Mouse (Mus musculus) heart, embryonic 10.5 days (tissue): Measurements from ENCODE around the gene Ocln. TPM values are rescaled to one million over a fixed set of nuclear protein-coding genes. Genes with fewer than 3 reads are reported as not detected.

Experiments used
- DNase-seq: peaks from one replicate; pipeline ENCODE4 v3.0.0-alpha.2; 2017; ENCODE audit warnings: low spot score
- H3K27ac ChIP-seq: fragments of 300-500 bp; sonication (generic); 2 replicates; pipeline ENCODE4 v1.5.1; 2016; ENCODE audit warnings: mild to moderate bottlenecking
- H3K27me3 ChIP-seq: fragments of 300-500 bp; sonication (generic); 2 replicates; pipeline ENCODE4 v1.6.1; 2016; ENCODE audit warnings: mild to moderate bottlenecking; ENCODE audit not compliant: poor library complexity, insufficient read depth, severe bottlenecking
- H3K36me3 ChIP-seq: fragments of 300-500 bp; sonication (generic); 2 replicates; pipeline ENCODE4 v1.6.1; 2016; ENCODE audit warnings: mild to moderate bottlenecking, moderate library complexity
- H3K4me1 ChIP-seq: fragments of 300-500 bp; sonication (generic); 2 replicates; pipeline ENCODE4 v1.6.1; 2016; ENCODE audit warnings: mild to moderate bottlenecking
- H3K4me3 ChIP-seq: fragments of 300-500 bp; sonication (generic); 2 replicates; pipeline ENCODE4 v1.5.1; 2016; ENCODE audit warnings: mild to moderate bottlenecking, moderate library complexity
- H3K9me3 ChIP-seq: fragments of 300-500 bp; sonication (generic); 2 replicates; pipeline ENCODE4 v1.6.1; 2016; ENCODE audit warnings: mild to moderate bottlenecking, moderate library complexity
- WGBS: fragments of 180-500 bp; shearing (Covaris S2); methylation state at CpG from one replicate; pipeline ENCODE4 v1.1.7; 2016; 5-methylcytosine and 5-hydroxymethylcytosine counted together
- polyA plus RNA-seq: library from polyadenylated mRNA; unstranded; fragments of >200 nt; fragmentation: Nextera tagmentation; extraction: Ambion mirVana; gene quantifications from 2 replicates; pipeline ENCODE4 v1.2.1, GENCODE M21; 2016

Gene Ocln
- polyA plus RNA-seq, 1 experiment from 2014 or later: 4.8 TPM

DNA sequence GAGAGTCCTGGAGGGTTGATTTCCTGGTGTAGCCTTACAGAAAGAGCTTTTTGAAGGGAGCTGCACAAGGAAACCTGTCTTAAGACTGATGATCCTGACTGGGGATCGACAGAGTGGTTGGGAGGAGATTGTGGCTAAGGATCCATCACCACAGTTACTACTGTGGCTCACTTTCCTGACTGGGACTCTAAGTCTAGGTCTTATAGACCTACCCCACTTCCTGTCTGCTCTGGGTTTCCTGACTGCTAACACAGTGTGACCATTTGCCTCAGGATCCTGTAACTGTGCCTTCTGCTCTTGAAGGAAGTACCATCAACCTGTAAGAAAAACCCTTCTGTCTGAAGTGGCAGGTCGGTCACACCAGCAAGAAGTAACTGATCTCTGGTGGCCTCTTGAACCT lies 18.2 kb upstream of the Ocln start:
- WGBS: 47% methylated on average over 2 of the region's 2 CpGs
- DNase-seq: no peak
- Histone ChIP-seq H3K4me1 (no peaks in the 10 kb centered on the region), H3K27me3 (no peaks in the 10 kb centered on the region), H3K9me3 (no peaks in the 10 kb centered on the region), H3K4me3 (no peak overlapping the region), H3K36me3 (no peaks in the 10 kb centered on the region), H3K27ac (no peak overlapping the region)

DNA sequence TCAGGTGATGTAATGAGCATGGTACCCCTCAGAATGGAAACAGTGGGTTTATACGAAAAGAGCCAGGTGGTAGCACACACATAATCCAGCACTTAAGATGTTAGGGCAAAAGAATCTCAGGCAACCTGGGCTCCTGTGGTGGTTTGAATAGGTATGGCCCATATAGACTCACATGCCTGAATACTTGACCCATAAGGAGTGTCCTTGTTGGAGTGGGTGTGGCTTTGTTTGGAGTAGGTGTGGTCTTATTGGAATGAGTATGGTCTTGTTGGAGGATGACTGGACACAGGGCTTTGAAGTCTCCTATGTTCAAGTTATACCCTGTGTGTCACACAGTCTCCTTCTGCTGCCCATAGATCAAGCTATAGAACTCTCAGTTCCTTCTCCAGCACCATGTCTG lies 15.8 kb upstream of the Ocln start:
- no peaks in the 10 kb centered on the region for H3K9me3 ChIP-seq
- no peak overlapping the region for H3K27ac ChIP-seq
- no peaks in the 10 kb centered on the region for H3K27me3 ChIP-seq
- no peak overlapping the region for H3K4me3 ChIP-seq
- DNase-seq: no peak
- no peaks in the 10 kb centered on the region for H3K36me3 ChIP-seq
- no peaks in the 10 kb centered on the region for H3K4me1 ChIP-seq
- 89% methylated on average over 1 of the region's 1 CpGs for WGBS

DNA sequence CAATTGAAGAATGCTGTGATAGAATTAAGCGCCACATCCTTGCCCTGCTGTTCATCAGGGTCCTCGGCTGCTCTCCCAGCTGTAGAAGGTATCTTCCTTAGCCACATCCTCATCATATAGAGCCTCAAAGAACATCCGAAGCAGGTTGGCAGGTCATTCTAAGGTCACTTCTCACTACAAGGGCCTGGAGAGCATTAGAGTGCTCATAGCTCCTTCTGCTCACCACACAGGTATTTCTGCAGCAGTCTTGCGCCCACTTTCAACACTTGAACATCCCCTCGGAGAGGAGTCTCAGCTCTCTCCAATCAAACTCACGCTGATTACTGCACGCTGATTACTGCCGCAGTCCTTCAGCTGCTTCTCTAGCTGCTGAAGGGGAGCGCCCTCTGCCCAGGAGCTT lies 6.9 kb upstream of the Ocln start:
- Histone ChIP-seq H3K9me3 (no peaks in the 10 kb centered on the region), H3K4me3 (no peak overlapping the region), H3K27me3 (peaks cover under 1% of the 10 kb centered on the region; the same call in 1 of the 2 replicates), H3K4me1 (no peaks in the 10 kb centered on the region), H3K27ac (no peak overlapping the region), H3K36me3 (no peaks in the 10 kb centered on the region)
- DNase-seq: no peak
- 58% methylated on average over 9 of the region's 9 CpGs for WGBS

DNA sequence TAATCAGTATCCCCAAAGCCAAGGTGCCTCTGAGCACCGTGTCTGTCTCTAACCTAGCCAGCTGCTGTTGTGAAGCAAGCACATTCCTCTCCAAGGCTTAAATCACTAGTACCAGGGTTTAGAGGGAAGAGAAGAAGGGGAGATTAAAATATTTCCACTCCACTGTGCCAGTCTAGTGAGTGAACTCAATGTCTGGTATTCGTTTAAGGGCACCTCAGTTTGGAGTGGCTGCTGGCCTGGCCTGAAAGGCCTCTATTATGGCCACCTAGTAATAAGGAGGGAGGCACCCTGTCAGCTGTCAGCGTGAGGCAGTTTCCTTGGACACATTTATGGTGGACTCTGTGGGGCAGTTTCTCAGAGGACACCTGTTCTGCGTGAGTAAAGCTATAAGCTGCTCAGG lies 4.5 kb upstream of the Ocln start:
- H3K4me1 ChIP-seq: peaks cover 11% of the 10 kb centered on the region
- DNase-seq: no peak
- WGBS: 62% methylated on average over 4 of the region's 4 CpGs
- no peaks in the 10 kb centered on the region for H3K36me3 ChIP-seq
- no peak overlapping the region for H3K27ac ChIP-seq
- H3K9me3 ChIP-seq: no peaks in the 10 kb centered on the region
- peaks cover 25% of the 10 kb centered on the region for H3K27me3 ChIP-seq
- H3K4me3 ChIP-seq: no peak overlapping the region

DNA sequence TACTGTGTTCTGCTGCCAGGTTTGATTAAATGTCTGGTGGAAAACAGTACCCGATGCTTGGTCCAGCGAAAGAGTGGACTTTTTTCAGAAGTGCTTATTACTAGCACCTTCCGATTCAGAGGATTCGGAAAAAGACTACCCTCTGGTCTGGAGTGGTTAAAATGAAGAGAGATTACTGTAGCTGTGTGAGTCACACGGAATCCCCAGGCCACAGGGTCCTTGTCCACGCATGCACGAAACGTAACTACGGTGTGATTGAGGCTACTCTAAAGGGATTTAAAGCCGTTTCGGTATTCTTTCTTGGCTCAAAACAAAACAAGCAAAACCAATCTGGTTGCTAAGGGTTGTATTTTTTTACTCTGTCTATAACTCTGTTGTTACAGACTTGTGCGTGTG lies 522 bp upstream of the Ocln start:
- WGBS: 9% methylated on average over 12 of the region's 12 CpGs
- Histone ChIP-seq H3K4me3 (peak overlapping the region; percentile 87), H3K27ac (peak overlapping the region; percentile 77; the same call in 1 of the 2 replicates), H3K36me3 (no peaks in the 10 kb centered on the region), H3K4me1 (peaks cover 19% of the 10 kb centered on the region), H3K27me3 (peaks cover 52% of the 10 kb centered on the region), H3K9me3 (no peaks in the 10 kb centered on the region)
- no peak for DNase-seq

GRCm38 (mm10) chr13:100552009-100552368 lies 529 bp downstream of the Ocln start:
- Histone ChIP-seq H3K27me3 (peaks cover 52% of the 10 kb centered on the region), H3K4me1 (peaks cover 19% of the 10 kb centered on the region), H3K9me3 (no peaks in the 10 kb centered on the region), H3K4me3 (peak overlapping the region; percentile 87), H3K27ac (peak overlapping the region; percentile 77), H3K36me3 (no peaks in the 10 kb centered on the region)
- DNase-seq: no peak
- WGBS: under 1% methylated on average over 35 of the region's 35 CpGs

GRCm38 (mm10) chr13:100551371-100552008 lies 1.0 kb downstream of the Ocln start:
- WGBS: under 1% methylated on average over 41 of the region's 41 CpGs
- Histone ChIP-seq H3K4me3 (peak overlapping the region; percentile 87), H3K4me1 (peaks cover 19% of the 10 kb centered on the region), H3K27ac (peak overlapping the region; percentile 77), H3K36me3 (no peaks in the 10 kb centered on the region), H3K9me3 (no peaks in the 10 kb centered on the region), H3K27me3 (peaks cover 52% of the 10 kb centered on the region)
- no peak for DNase-seq

DNA sequence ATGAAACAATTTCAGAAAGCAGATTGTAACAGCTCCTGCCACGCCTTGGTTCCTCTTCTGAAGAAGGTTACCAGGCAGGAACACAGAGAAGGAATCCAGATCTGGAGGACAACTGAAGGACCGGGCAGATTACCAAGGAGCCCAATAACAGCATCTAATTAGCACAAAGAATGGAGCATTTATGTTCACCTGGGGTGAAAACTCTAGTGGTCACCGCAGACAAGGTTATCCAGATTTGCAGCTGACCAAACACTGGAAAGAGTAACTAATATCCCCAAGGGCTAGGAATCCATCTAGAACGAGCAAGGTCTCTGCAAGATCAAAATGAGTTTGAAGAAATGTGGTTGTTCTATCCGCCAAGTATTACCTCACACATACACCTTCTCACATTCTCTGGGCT lies 5.2 kb downstream of the Ocln start:
- DNase-seq: no peak
- Histone ChIP-seq H3K36me3 (no peaks in the 10 kb centered on the region), H3K9me3 (no peaks in the 10 kb centered on the region), H3K4me3 (no peak overlapping the region), H3K4me1 (peaks cover 11% of the 10 kb centered on the region), H3K27me3 (peaks cover 30% of the 10 kb centered on the region), H3K27ac (no peak overlapping the region)
- WGBS: 84% methylated on average over 5 of the region's 5 CpGs

DNA sequence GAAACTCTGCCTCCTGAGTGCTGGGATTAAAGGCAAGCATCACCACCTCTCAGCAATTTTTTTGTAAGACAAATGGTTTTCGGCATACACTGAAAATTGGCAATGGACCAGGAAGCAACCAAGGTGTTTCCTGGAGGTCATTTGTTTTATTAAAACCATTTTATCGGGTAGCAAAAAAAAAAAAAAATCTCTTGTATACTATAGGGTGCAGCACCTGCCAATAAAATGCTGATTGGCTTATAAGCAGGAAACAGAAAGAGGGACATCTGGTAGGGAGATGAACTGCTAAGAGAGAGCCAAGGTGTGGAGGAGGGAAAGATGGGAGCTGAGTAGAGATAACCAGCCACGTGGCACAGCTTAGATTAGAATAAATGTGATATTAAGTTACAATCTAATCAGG lies 7.0 kb downstream of the Ocln start:
- H3K27me3 ChIP-seq: peaks cover 13% of the 10 kb centered on the region
- 75% methylated on average over 3 of the region's 3 CpGs for WGBS
- H3K36me3 ChIP-seq: no peaks in the 10 kb centered on the region
- no peak overlapping the region for H3K27ac ChIP-seq
- H3K9me3 ChIP-seq: no peaks in the 10 kb centered on the region
- DNase-seq: no peak
- no peaks in the 10 kb centered on the region for H3K4me1 ChIP-seq
- H3K4me3 ChIP-seq: no peak overlapping the region

DNA sequence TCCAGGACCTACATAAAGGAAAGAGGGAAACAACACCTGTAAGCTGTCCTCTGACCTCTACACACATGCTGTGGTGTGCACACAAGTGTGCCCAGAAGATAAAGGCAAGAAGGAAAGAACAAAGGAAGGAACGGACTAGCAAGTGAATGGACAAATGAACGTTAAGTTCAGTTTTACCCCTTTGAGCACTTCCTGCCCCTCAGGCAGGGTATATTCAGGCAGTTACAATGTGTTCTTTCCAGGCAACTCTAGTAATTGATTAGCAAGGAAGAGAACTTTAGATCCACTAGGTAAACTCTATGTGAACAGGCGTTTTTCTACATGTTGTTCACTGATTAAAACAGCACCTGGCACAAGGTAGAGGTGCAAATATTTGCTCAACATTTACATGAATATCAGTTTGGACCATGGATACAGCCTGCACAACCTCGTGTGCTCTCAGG lies 8.3 kb downstream of the Ocln start:
- 76% methylated on average over 4 of the region's 4 CpGs for WGBS
- no peaks in the 10 kb centered on the region for H3K4me1 ChIP-seq
- no peak overlapping the region for H3K4me3 ChIP-seq
- H3K9me3 ChIP-seq: no peaks in the 10 kb centered on the region
- no peak for DNase-seq
- no peak overlapping the region for H3K27ac ChIP-seq
- H3K27me3 ChIP-seq: peaks cover under 1% of the 10 kb centered on the region; the same call in 1 of the 2 replicates
- H3K36me3 ChIP-seq: no peaks in the 10 kb centered on the region

DNA sequence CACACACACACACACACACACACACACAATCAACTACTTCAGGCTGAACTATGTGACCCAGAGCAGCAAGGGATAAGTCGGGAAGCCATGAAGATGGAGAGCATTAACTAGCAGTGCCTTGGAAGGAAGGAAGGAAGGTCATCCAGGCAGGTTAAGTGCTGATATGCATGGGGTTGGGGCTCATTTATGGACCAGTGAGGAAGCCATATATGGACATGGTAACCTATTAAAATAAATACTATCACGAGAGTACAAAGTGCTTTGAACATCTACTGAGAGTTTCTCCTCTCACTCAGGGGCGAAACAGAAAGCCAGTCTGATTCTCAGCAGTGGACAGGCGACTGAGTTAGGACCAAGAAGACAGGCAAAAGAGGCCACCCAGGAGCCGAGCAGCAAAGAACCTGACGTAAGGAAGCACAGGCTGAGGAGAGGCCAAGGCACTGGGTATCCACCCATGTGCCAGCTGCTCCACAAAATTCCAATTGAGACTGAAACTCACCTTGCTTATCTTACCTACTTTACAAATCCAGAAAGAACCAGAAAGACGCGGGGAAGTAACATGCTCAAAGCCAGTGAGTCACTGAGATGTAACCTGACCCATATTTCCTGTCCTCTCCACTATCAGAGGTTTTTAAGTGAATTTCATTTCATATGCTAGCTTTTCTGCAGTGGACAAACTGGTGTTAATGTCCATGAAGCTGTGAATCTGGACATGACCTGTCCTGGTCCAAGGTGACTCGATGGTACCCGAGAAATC lies 9.3 kb downstream of the Ocln start:
- no peaks in the 10 kb centered on the region for H3K36me3 ChIP-seq
- no peaks in the 10 kb centered on the region for H3K4me1 ChIP-seq
- no peaks in the 10 kb centered on the region for H3K27me3 ChIP-seq
- WGBS: 63% methylated on average over 10 of the region's 10 CpGs
- no peak overlapping the region; the same call in 1 of the 2 replicates for H3K27ac ChIP-seq
- no peak overlapping the region for H3K4me3 ChIP-seq
- no peak for DNase-seq
- no peaks in the 10 kb centered on the region for H3K9me3 ChIP-seq

- Histone ChIP-seq H3K4me1 (peaks cover 10% of the 10 kb centered on the region; the same call in 1 of the 2 replicates), H3K27me3 (no peaks in the 10 kb centered on the region), H3K9me3 (no peaks in the 10 kb centered on the region), H3K36me3 (no peaks in the 10 kb centered on the region), H3K27ac (no peak overlapping the region), H3K4me3 (no peak overlapping the region)
- no peak for DNase-seq
- whole genome bisulfite sequencing: 63% methylated on average over 3 of the region's 3 CpGs
Observed at GRCm38 (mm10) chr13:100536149-100536548, 16.4 kb downstream of the Ocln start.

DNA sequence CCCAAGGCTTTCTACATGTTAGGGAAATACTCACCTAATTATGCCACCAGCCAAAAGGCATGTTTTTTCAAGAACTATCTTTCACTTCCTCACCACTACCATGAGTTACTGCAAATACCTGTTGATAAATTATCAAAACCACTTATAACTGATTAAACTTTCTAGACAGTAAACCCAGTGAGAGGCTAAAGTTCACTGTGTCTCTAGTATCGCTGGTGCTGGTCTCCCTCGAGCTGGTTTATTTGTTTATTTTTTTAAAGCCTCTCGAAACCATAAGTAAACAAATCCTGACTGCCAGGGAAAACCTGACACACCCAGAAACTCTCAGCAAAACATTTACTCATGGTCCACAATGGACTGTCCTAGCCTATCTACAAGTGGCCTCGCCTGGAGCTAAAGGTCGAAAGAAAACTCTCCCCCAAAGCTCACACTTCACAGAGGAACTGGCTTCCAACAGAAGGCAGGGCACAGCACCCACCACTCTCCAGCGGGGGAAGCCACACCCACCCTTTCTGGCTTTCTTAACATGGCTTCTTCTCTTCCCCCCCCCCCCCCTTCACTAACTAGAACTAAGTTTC lies 19.6 kb downstream of the Ocln start:
- DNase-seq: no peak
- 41% methylated on average over 6 of the region's 6 CpGs for WGBS
- H3K27ac ChIP-seq: no peak overlapping the region

More for the DNA sequence above, 19.6 kb downstream of the Ocln start:
- Histone ChIP-seq H3K4me1 (peaks cover 10% of the 10 kb centered on the region; the same call in 1 of the 2 replicates), H3K4me3 (no peak overlapping the region), H3K27me3 (no peaks in the 10 kb centered on the region), H3K36me3 (no peaks in the 10 kb centered on the region), H3K9me3 (no peaks in the 10 kb centered on the region)
